Mouse (Mus musculus) duodenum, adult 2 months (tissue): ENCODE measurements around the gene Olfr629. TPM values are rescaled to one million over a fixed set of nuclear protein-coding genes. Genes with fewer than 3 reads are reported as not detected.

Experiments
- polyA plus RNA-seq: library from polyadenylated mRNA; depleted of rRNA; stranded (reverse); fragments of >200 nt; gene quantifications from 2 replicates; pipeline ENCODE4 v1.2.3, GENCODE M21; 2012; ENCODE audit warnings: low replicate concordance; rRNA removed

The Olfr629 gene
- polyA plus RNA-seq: not detected in 2 replicates

DNA sequence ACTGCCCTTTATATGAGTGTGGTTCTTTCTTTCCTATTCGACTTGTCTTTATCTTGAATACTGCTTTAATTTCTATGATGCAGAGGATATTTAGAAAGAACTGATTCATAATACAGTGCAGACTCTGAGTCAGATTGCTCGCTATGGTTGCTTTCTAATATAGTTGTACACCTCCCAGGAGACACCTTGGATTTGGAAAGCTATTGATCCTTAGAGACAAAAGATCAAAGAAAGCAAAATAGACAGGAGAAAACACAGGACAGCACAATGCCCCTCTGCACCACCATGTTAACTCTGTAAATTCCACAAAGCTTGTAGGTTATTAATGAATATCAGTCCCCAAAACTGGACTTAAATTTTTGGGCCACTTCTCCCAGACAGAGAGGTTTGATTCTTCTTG lies at the start of gene Olfr629:
TSS of gene Olfr629 (minus strand) at position 101 of the 400 bp plus-strand sequence.

DNA sequence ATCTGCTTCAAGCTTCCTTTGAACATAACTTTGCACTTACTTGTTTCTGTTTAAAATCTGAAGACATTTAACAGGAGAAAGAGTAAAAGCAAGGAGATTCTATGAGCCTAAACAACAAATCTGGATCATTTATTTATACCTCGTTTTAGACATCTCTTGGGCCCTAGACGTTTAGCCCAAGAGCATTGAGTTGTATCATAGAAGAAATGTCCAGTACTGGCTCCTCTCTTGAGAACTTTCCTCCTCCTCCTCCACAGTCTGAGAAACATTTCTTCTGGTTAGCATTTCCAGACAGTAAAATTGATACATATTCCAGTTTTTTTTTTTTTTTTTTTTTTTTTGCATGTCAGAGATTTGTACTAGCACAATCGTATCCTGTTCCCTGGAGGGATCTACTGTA lies 47.0 kb upstream of the Olfr629 start, which contains the start of gene Olfr67:
TSS of gene Olfr67 (minus strand) at position 101 of the 400 bp plus-strand sequence.

DNA sequence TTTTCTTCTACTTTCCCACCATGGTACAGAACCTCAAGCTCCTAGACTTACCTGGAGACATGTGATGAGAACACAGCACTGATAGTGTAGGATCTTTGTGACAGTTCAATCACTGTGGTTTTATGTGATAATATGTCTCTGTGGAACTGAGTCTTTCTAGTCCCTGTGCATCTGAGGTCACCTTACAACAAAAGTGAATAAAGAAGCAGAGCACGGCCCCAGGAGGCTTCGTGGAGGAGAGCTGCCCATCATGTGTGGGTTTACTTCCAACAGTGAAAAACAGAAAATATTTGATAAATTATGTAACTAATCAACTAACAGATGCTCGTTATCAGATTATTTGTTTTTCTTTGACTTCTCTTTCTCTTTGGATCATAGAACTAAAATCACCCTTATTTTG lies 34.9 kb upstream of the Olfr629 start, which contains the start of gene Olfr68:
TSS of gene Olfr68 (minus strand) at position 101 of the 400 bp plus-strand sequence.

GRCm38 (mm10) chr7:103771494-103771893 lies 26.8 kb upstream of the Olfr629 start, which contains the start of gene Olfr69:
Gene Olfr69 (minus strand): TSS chr7:103771594.

DNA sequence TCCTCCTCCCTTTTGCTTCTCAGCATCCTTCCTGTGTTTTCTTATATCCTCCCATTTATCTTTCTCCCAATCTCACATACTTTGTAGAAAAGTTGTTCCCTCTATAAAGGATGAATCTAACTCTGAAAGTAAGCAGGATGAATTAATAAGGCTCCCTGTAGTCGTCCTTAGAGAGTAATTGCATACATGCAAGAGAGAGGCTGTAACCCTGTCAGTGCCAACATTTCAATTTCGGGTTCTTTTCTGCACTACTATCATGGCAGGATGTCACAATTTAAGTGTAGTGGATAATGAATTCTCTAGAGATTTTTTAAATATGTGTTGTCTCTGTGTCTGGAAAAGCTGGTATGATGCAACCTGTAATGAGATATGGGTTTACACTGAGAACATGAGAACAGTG lies 12.5 kb upstream of the Olfr629 start, which contains the start of gene Olfr630:
TSS of gene Olfr630 (minus strand) at position 101 of the 400 bp plus-strand sequence.

DNA sequence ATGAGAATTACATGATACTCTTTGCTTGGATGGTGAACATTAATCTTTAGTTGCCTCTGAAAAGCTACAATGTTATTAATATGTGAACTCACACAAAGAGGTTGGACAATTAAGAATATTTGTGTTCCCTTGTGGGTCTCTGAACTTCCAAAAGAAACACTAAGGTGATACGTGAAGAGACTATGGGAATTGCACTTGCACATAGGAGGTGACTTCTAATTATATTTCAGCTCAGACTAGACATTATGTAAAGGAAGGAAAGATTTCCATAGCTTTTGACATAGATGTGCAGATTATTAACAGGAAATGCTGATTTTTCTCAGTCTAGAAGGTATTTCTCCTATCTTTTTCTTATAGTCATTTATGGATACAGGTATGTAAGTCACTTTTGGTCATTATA lies 14.7 kb downstream of the Olfr629 start, which contains the start of gene Olfr628:
TSS of gene Olfr628 (plus strand) at position 301 of the 400 bp plus-strand sequence.

GRCm38 (mm10) chr7:103714371-103714770 lies 30.4 kb downstream of the Olfr629 start, which contains the start of gene Olfr243:
Gene Olfr243 (plus strand): TSS chr7:103714671.

Other genes starting within 250 kb of the Olfr629 start
- not detected in 2 replicates for gene Olfr609, start 246.9 kb downstream of the Olfr629 start, polyA plus RNA-seq
- not detected in 2 replicates for gene Olfr610, start 232.8 kb downstream of the Olfr629 start, polyA plus RNA-seq
- not detected in 2 replicates for gene Olfr611, start 224.1 kb downstream of the Olfr629 start, polyA plus RNA-seq
- not detected in 2 replicates for gene Olfr612, start 202.2 kb downstream of the Olfr629 start, polyA plus RNA-seq
- gene Olfr613, start 196.9 kb downstream of the Olfr629 start, polyA plus RNA-seq: not detected in 2 replicates
- gene Olfr615, start 188.9 kb downstream of the Olfr629 start, polyA plus RNA-seq: not detected in 2 replicates
- not detected in 2 replicates for gene Olfr616, start 175.8 kb downstream of the Olfr629 start, polyA plus RNA-seq
- not detected in 2 replicates for gene Olfr617, start 171.9 kb downstream of the Olfr629 start, polyA plus RNA-seq
- not detected in 2 replicates for gene Olfr618, start 154.8 kb downstream of the Olfr629 start, polyA plus RNA-seq
- not detected in 2 replicates for gene Olfr619, start 144.4 kb downstream of the Olfr629 start, polyA plus RNA-seq
- gene Olfr620, start 132.4 kb downstream of the Olfr629 start, polyA plus RNA-seq: not detected in 2 replicates
- not detected in 2 replicates for gene Olfr622, start 102.2 kb downstream of the Olfr629 start, polyA plus RNA-seq
- gene Olfr623, start 81.2 kb downstream of the Olfr629 start, polyA plus RNA-seq: not detected in 2 replicates
- gene Olfr624, start 73.8 kb downstream of the Olfr629 start, polyA plus RNA-seq: not detected in 2 replicates
- gene Olfr625-ps1, start 62.2 kb downstream of the Olfr629 start, polyA plus RNA-seq: not detected in 2 replicates
- gene Olfr243, start 30.3 kb downstream of the Olfr629 start, polyA plus RNA-seq: not detected in 2 replicates
- gene Olfr628, start 14.6 kb downstream of the Olfr629 start, polyA plus RNA-seq: not detected in 2 replicates
- not detected in 2 replicates for gene Olfr630, start 12.4 kb upstream of the Olfr629 start, polyA plus RNA-seq
- not detected in 2 replicates for gene Olfr69, start 26.7 kb upstream of the Olfr629 start, polyA plus RNA-seq
- gene Olfr68, start 34.8 kb upstream of the Olfr629 start, polyA plus RNA-seq: not detected in 2 replicates
- gene Olfr67, start 46.9 kb upstream of the Olfr629 start, polyA plus RNA-seq: not detected in 2 replicates
- gene Hbb-bt, start 69.1 kb upstream of the Olfr629 start, polyA plus RNA-seq: 34.6 and 126 TPM in 2 replicates
- 335 and 1,183 TPM in 2 replicates for gene Hbb-bs, start 83.2 kb upstream of the Olfr629 start, polyA plus RNA-seq
- not detected in 2 replicates for gene Hbb-bh2, start 95.6 kb upstream of the Olfr629 start, polyA plus RNA-seq
- gene Hbb-bh1, start 98.2 kb upstream of the Olfr629 start, polyA plus RNA-seq: not detected in 2 replicates
- not detected in 2 replicates for gene Hbb-y, start 108.3 kb upstream of the Olfr629 start, polyA plus RNA-seq
- not detected in 2 replicates for gene Olfr66, start 141.3 kb upstream of the Olfr629 start, polyA plus RNA-seq
- not detected in 2 replicates for gene Olfr64, start 149.5 kb upstream of the Olfr629 start, polyA plus RNA-seq
- not detected in 2 replicates for gene Olfr65, start 158.5 kb upstream of the Olfr629 start, polyA plus RNA-seq
- not detected in 2 replicates for gene Olfr631, start 183.9 kb upstream of the Olfr629 start, polyA plus RNA-seq
- 0.20 TPM in 1 of 2 replicates, not detected in the other for gene Olfr632, start 189.4 kb upstream of the Olfr629 start, polyA plus RNA-seq
- not detected in 2 replicates for gene Olfr633, start 199.5 kb upstream of the Olfr629 start, polyA plus RNA-seq
- gene Olfr635, start 226.2 kb upstream of the Olfr629 start, polyA plus RNA-seq: not detected in 2 replicates